Mouse (Mus musculus): ENCODE data around the gene Fgfbp3.

GRCm38 (mm10) chr19:36919466-36919865 is at the start of gene Fgfbp3:
- no peak for TF ChIP-seq CTCF (IDR thresholded peaks at IDR 0.05)
- TF ChIP-seq EP300 (IDR thresholded peaks at IDR 0.05): no peak

Data from lung, postnatal 0 days (tissue).